Mouse (Mus musculus): ENCODE measurements around the gene Nfyb. TPM values are rescaled to one million over a fixed set of nuclear protein-coding genes. Genes with fewer than 3 reads are reported as not detected.

The Nfyb gene
- polyA plus RNA-seq, 1 experiment from 2014 or later, result 68.7 TPM

- H3K4me2 ChIP-seq, result peak overlapping the region; percentile 84
- H3K9ac ChIP-seq, result peak overlapping the region; percentile 81
- H3K4me3 ChIP-seq (replicated peaks), result peak overlapping the region; percentile 75
- ATAC-seq (ENCODE audit: low FRiP score), result peak; percentile 97
- WGBS, result under 1% methylated on average over 41 of the region's 42 CpGs
- H3K36me3 ChIP-seq (replicated peaks), result peaks cover 3% of the 10 kb centered on the region
- no peaks in the 10 kb centered on the region for H3K9me3 ChIP-seq
- 0 out of 2 replicates have a peak, but pooled peaks cover 2% of the 10 kb centered on the region for H3K27me3 ChIP-seq
- H3K27ac ChIP-seq, result peak overlapping the region; percentile 73
- peaks cover 15% of the 10 kb centered on the region for H3K4me1 ChIP-seq
These were observed 65.2 kb downstream of the Nfyb start for GRCm38 (mm10) chr10:82698712-82699261.

Other genes with a start within 250 kb of the Nfyb start
- 35.7 and 40.6 TPM in 2 replicates for gene 1190007I07Rik, start 140.9 kb downstream of the Nfyb start, polyA plus RNA-seq (2016; fragmentation: Nextera tagmentation; extraction: Ambion mirVana)
- 295 and 311 TPM in 2 replicates for gene Tdg, start 134.3 kb downstream of the Nfyb start, polyA plus RNA-seq (2016; fragmentation: Nextera tagmentation; extraction: Ambion mirVana)
- gene Glt8d2, start 73.5 kb downstream of the Nfyb start, polyA plus RNA-seq (2016; fragmentation: Nextera tagmentation; extraction: Ambion mirVana), result 2.8 and 2.9 TPM in 2 replicates
- 46.9 and 50.0 TPM in 2 replicates for gene Hcfc2, start 68.0 kb downstream of the Nfyb start, polyA plus RNA-seq (2016; fragmentation: Nextera tagmentation; extraction: Ambion mirVana)
- gene Txnrd1, start 69.8 kb upstream of the Nfyb start, polyA plus RNA-seq (2016; fragmentation: Nextera tagmentation; extraction: Ambion mirVana), result 183 and 206 TPM in 2 replicates
- 0.90 and 1.2 TPM in 2 replicates for gene Eid3, start 102.5 kb upstream of the Nfyb start, polyA plus RNA-seq (2016; fragmentation: Nextera tagmentation; extraction: Ambion mirVana)
- gene Chst11, start 221.4 kb upstream of the Nfyb start, polyA plus RNA-seq (2016; fragmentation: Nextera tagmentation; extraction: Ambion mirVana), result 1.8 and 2.6 TPM in 2 replicates